Mouse (Mus musculus) urinary bladder, adult 2 months (tissue): Measurements from ENCODE around the gene Utp11. TPM values are rescaled to one million over a fixed set of nuclear protein-coding genes. Genes with fewer than 3 reads are reported as not detected.
"Not testable (repeated sequence)": the region's sequence is repeated elsewhere in the genome, so short reads cannot be mapped to it uniquely, and the experiment has no call there.

ENCODE experiments used
- DNase-seq: peaks from one replicate; pipeline ENCODE4 v3.0.0; 2022; ENCODE audit warnings: low spot score
- polyA plus RNA-seq: library from polyadenylated mRNA; depleted of rRNA; stranded (reverse); fragments of >200 nt; gene quantifications from 2 replicates; pipeline ENCODE4 v1.2.3, GENCODE M21; 2012; rRNA removed

The Utp11 gene
- polyA plus RNA-seq = 31.6 and 32.9 TPM in 2 replicates

- peak; percentile 75 for DNase-seq
Measured at GRCm38 (mm10) chr4:124693135-124693894, at the start of gene Utp11. Gene Utp11, minus strand, starts transcription at chr4:124693600.

- no peak for DNase-seq
Measured at GRCm38 (mm10) chr4:124742839-124743238, 49.4 kb upstream of the Utp11 start.

- DNase-seq = peak; percentile 72
Measured at GRCm38 (mm10) chr4:124741376-124742343, 48.3 kb upstream of the Utp11 start, which contains the start of gene Inpp5b. Gene Inpp5b, plus strand, starts transcription at chr4:124741850.

- DNase-seq = no peak
Measured at GRCm38 (mm10) chr4:124738783-124739182, 45.4 kb upstream of the Utp11 start.

- no peak for DNase-seq
Measured at GRCm38 (mm10) chr4:124738013-124738412, 44.6 kb upstream of the Utp11 start.

GRCm38 (mm10) chr4:124737486-124737885, 44.1 kb upstream of the Utp11 start:
- no peak for DNase-seq

GRCm38 (mm10) chr4:124736952-124737351, 43.6 kb upstream of the Utp11 start:
- no peak for DNase-seq

- no peak for DNase-seq
Measured at GRCm38 (mm10) chr4:124726121-124726520, 32.7 kb upstream of the Utp11 start.

GRCm38 (mm10) chr4:124719101-124719500, 25.7 kb upstream of the Utp11 start:
- no peak for DNase-seq

GRCm38 (mm10) chr4:124714545-124715481, 21.4 kb upstream of the Utp11 start, which contains the start of gene Sf3a3:
Gene Sf3a3, plus strand, starts transcription at chr4:124714776.
- DNase-seq = peak; percentile 82

GRCm38 (mm10) chr4:124713850-124714249, 20.4 kb upstream of the Utp11 start:
- not testable (repeated sequence) for DNase-seq

GRCm38 (mm10) chr4:124712618-124713017, 19.2 kb upstream of the Utp11 start:
- no peak for DNase-seq

- no peak for DNase-seq
Measured at GRCm38 (mm10) chr4:124710776-124711291, 17.4 kb upstream of the Utp11 start.

GRCm38 (mm10) chr4:124709961-124710446, 16.6 kb upstream of the Utp11 start:
- peak; percentile 28 for DNase-seq

- DNase-seq = peak; percentile 80
Measured at GRCm38 (mm10) chr4:124708518-124709477, 15.4 kb upstream of the Utp11 start.

- DNase-seq = not testable (repeated sequence)
Measured at GRCm38 (mm10) chr4:124708200-124708517, 14.8 kb upstream of the Utp11 start.

GRCm38 (mm10) chr4:124707381-124708199, 14.2 kb upstream of the Utp11 start:
- not testable (repeated sequence) for DNase-seq

- no peak for DNase-seq
Measured at GRCm38 (mm10) chr4:124705661-124706269, 12.4 kb upstream of the Utp11 start.
